In the genomic region with DNA sequence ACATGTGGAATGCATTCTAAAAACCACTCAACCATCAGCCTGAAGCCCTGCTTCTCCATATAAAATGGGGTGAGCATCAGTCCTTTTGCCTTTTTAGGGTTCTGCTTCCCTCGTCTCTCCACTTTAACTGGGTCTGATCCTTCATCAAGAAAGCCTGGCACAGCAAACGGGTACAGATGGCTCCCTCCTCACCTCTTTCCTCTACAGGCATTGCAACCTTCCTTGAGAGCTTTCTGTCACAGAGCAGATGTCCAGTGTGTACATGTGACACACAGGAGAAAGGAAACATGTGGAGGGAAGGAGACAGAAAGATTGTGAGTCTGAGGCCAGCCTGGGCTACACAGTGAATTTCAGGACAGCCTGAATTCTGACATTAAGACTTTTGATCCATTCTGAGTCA, we compare ENCODE assay signal across 23 mouse cellular contexts.
"Had no signal": no experiment of that assay in that cellular context is flagged by ENCODE, and none has a peak within 500 bp of the region (broad histone marks: within the 10 kb centered on the region; RNA-seq: fewer than 3 reads in every experiment).

No protein-coding gene starts in this region.

- H3K9me3 ChIP-seq: limb, embryonic 12.5 days; limb, embryonic 15.5 days; megakaryocyte, embryonic 14.5 days; midbrain, embryonic 10.5 days; neural tube, embryonic 12.5 days; neural tube, embryonic 15.5 days had no signal

- DNase-seq: kidney, postnatal 14 days; kidney, postnatal 4 days; left cerebral cortex, postnatal 4 days; liver, postnatal 0 days; lung, embryonic 14.5 days; lung, postnatal 36 days; midbrain, embryonic 14.5 days; right cerebral cortex, adult 18-20 months; right cerebral cortex, postnatal 14 days; right cerebral cortex, postnatal 4 days; thymus, adult 2 months; thymus, postnatal 14 days; thymus, postnatal 4 days had no signal

- H3K4me2 ChIP-seq: limb, embryonic 12.5 days; limb, embryonic 15.5 days; liver, embryonic 11.5 days; lung, embryonic 14.5 days; neural tube, embryonic 12.5 days; neural tube, embryonic 15.5 days had no signal

- H3K36me3 ChIP-seq: limb, embryonic 12.5 days; limb, embryonic 15.5 days; midbrain, embryonic 10.5 days; neural tube, embryonic 12.5 days; neural tube, embryonic 15.5 days had no signal

- ATAC-seq: liver, postnatal 0 days; lung, postnatal 0 days had no signal

- H3K4me3 ChIP-seq: limb, embryonic 12.5 days; limb, embryonic 15.5 days; megakaryocyte, embryonic 14.5 days; midbrain, embryonic 10.5 days; neural tube, embryonic 12.5 days; neural tube, embryonic 15.5 days had no signal

- H3K4me1 ChIP-seq: megakaryocyte, embryonic 14.5 days had no signal

- H3K27me3 ChIP-seq: limb, embryonic 12.5 days; limb, embryonic 15.5 days; neural tube, embryonic 12.5 days; neural tube, embryonic 15.5 days had no signal

- H3K27ac ChIP-seq: limb, embryonic 12.5 days; limb, embryonic 15.5 days; liver, embryonic 14.5 days; midbrain, embryonic 10.5 days; neural tube, embryonic 12.5 days; neural tube, embryonic 15.5 days; stomach, postnatal 0 days had no signal

- H3K9ac ChIP-seq: limb, embryonic 12.5 days; limb, embryonic 15.5 days; liver, embryonic 14.5 days; liver, postnatal 0 days; lung, embryonic 14.5 days; neural tube, embryonic 12.5 days; neural tube, embryonic 15.5 days had no signal
